Mouse (Mus musculus): ENCODE results near the gene Acly. TPM values are rescaled to one million over a fixed set of nuclear protein-coding genes. Genes with fewer than 3 reads are reported as not detected.

Acly gene
- 159 and 194 TPM in 2 replicates for polyA plus RNA-seq (2014; fragmentation: Nextera tagmentation; extraction: Ambion mirVana)

DNA sequence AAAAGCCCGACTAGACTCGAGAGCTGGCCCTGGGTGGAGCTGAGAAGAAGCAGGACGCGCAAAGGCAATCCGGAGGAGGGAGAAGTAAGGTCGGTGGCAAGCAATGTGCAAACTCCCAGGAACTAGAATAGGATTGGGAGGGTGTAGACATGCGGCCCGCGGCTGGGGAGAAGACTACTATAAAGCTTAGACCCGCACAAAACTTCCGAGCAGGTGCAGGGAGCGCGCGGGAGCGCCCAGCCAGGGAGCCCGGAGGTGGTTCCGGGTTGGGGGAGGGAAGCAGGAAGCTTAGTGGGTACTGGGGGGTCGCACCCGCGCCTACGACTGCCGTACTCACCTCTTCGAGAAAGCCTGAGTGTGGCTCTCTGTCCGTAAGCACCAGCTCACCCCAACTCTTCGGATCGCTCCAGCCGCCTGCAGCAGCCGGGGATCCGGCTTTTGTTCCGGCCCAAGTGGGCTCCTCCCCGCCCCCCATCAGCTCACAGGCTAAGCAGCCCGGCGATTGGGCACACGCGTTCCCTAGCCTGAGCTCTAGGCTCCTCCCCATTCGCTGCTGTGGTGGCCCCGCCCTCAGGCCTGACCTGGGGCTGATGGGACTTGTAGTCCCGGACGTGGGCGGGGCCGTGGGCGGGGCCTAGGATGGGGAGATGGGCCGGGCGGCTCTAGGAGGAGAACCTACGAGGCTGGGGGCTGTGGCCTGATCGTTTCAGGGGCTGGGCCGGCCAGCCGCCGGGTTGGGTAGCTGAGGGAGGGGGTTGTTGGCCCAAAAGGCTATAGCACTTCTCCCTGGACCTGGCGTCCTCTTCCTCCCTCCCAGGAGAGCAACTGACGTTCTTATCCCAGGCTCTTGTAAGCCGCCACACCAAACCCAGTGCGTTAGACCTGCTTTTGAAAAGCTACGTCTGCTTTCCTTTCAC, at the start of gene Acly:
TSS of gene Acly (minus strand) at position 543 of the 917 bp plus-strand sequence.
- Histone ChIP-seq H3K36me3 (ENCODE audit: control insufficient read depth, insufficient read depth, low read length) (peaks cover 9% of the 10 kb centered on the region; the same call in 1 of the 2 replicates), H3K9ac (ENCODE audit: low read depth, low read length) (peak within 1 kb of the TSS; percentile 87), H3K4me1 (replicated peaks; ENCODE audit: control insufficient read depth, insufficient read depth, low read length) (peaks cover 28% of the 10 kb centered on the region), H3K27me3 (replicated peaks; ENCODE audit: control insufficient read depth, insufficient read depth, low read length) (no peaks in the 10 kb centered on the region), H3K27ac (ENCODE audit: low read depth, low read length) (peak within 1 kb of the TSS; percentile 84), H3K4me2 (peak within 1 kb of the TSS; percentile 90), H3K9me3 (ENCODE audit: control insufficient read depth, low read length) (no peaks in the 10 kb centered on the region), H3K4me3 (ENCODE audit: low read depth, low read length) (peak within 1 kb of the TSS; percentile 78)
- DNase-seq (ENCODE audit: low spot score) (peak; percentile 99), ATAC-seq (replicated peaks; ENCODE audit: low FRiP score) (peak; percentile 99)
- under 1% methylated on average over 54 of the region's 54 CpGs for WGBS

DNA sequence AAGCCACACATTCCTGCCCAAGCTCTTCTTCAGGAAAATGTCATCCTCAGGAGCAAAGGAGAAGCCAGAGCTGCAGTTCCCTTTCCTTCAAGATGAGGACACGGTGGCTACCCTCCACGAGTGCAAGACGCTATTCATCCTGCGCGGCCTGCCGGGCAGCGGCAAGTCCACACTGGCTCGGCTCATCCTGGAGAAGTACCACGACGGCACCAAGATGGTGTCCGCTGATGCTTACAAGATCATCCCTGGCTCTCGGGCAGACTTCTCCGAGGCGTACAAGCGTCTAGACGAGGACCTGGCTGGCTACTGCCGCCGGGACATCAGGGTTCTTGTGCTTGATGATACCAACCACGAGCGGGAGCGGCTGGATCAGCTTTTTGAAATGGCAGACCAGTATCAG, 48.5 kb upstream of the Acly start:
- no peak overlapping the region; the same call in 1 of the 2 replicates for H3K4me2 ChIP-seq
- H3K4me1 ChIP-seq (replicated peaks; ENCODE audit: control insufficient read depth, insufficient read depth, low read length): peaks cover 10% of the 10 kb centered on the region
- no peaks in the 10 kb centered on the region for H3K9me3 ChIP-seq (ENCODE audit: control insufficient read depth, low read length)
- no peak overlapping the region for H3K4me3 ChIP-seq (ENCODE audit: low read depth, low read length)
- H3K9ac ChIP-seq (ENCODE audit: low read depth, low read length): no peak overlapping the region
- ATAC-seq (replicated peaks; ENCODE audit: low FRiP score) (no peak), DNase-seq (ENCODE audit: low spot score) (no peak)
- H3K27me3 ChIP-seq (replicated peaks; ENCODE audit: control insufficient read depth, insufficient read depth, low read length): 0 out of 2 replicates have a peak, but pooled peaks cover 2% of the 10 kb centered on the region
- peaks cover 12% of the 10 kb centered on the region for H3K36me3 ChIP-seq (ENCODE audit: control insufficient read depth, insufficient read depth, low read length)
- 62% methylated on average over 21 of the region's 21 CpGs for WGBS
- no peak overlapping the region for H3K27ac ChIP-seq (ENCODE audit: low read depth, low read length)

DNA sequence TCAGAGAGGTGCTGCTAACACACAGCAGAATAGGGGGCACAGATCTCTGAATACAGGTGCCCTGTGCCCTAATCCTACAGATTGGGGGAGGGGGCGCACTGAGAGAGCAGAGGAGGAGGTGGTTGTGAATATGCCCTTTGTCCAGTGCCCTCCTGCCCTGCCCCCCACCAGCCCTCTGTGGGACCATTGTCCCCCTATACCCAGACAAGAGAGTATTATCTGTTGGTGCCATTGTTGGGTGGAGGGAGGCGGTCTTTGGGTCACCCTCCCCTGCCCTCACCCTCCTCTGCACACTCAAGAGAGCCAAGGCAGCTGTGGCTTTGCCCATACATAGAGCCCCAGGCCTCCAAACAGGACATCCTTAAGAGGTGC, 47.7 kb upstream of the Acly start:
- WGBS: 42% methylated on average over 2 of the region's 2 CpGs
- 0 out of 2 replicates have a peak, but pooled peaks cover 2% of the 10 kb centered on the region for H3K27me3 ChIP-seq (replicated peaks; ENCODE audit: control insufficient read depth, insufficient read depth, low read length)
- H3K36me3 ChIP-seq (ENCODE audit: control insufficient read depth, insufficient read depth, low read length): peaks cover 10% of the 10 kb centered on the region; the same call in 1 of the 2 replicates
- H3K9ac ChIP-seq (ENCODE audit: low read depth, low read length): peak overlapping the region; percentile 79
- H3K4me2 ChIP-seq: peak overlapping the region; percentile 92
- peaks cover 18% of the 10 kb centered on the region for H3K4me1 ChIP-seq (replicated peaks; ENCODE audit: control insufficient read depth, insufficient read depth, low read length)
- peak overlapping the region; percentile 84 for H3K4me3 ChIP-seq (ENCODE audit: low read depth, low read length)
- ATAC-seq (replicated peaks; ENCODE audit: low FRiP score) (no peak; the same call in 1 of the 2 replicates), DNase-seq (ENCODE audit: low spot score) (no peak)
- H3K9me3 ChIP-seq (ENCODE audit: control insufficient read depth, low read length): no peaks in the 10 kb centered on the region
- H3K27ac ChIP-seq (ENCODE audit: low read depth, low read length): peak overlapping the region; percentile 43; the same call in 1 of the 2 replicates

- DNase-seq (ENCODE audit: low spot score) (peak; percentile 73), ATAC-seq (replicated peaks; ENCODE audit: low FRiP score) (peak; percentile 71)
- H3K4me3 ChIP-seq (ENCODE audit: low read depth, low read length): peak within 1 kb of the TSS; percentile 84
- 2% methylated on average over 47 of the region's 47 CpGs for WGBS
- H3K27ac ChIP-seq (ENCODE audit: low read depth, low read length): peak within 1 kb of the TSS; percentile 43; the same call in 1 of the 2 replicates
- peaks cover 9% of the 10 kb centered on the region; the same call in 1 of the 2 replicates for H3K36me3 ChIP-seq (ENCODE audit: control insufficient read depth, insufficient read depth, low read length)
- H3K4me2 ChIP-seq: peak within 1 kb of the TSS; percentile 92
- H3K27me3 ChIP-seq (replicated peaks; ENCODE audit: control insufficient read depth, insufficient read depth, low read length): 0 out of 2 replicates have a peak, but pooled peaks cover 2% of the 10 kb centered on the region
- H3K9ac ChIP-seq (ENCODE audit: low read depth, low read length): peak within 1 kb of the TSS; percentile 79
- no peaks in the 10 kb centered on the region for H3K9me3 ChIP-seq (ENCODE audit: control insufficient read depth, low read length)
- peaks cover 18% of the 10 kb centered on the region for H3K4me1 ChIP-seq (replicated peaks; ENCODE audit: control insufficient read depth, insufficient read depth, low read length)
Measured at GRCm38 (mm10) chr11:100574708-100575483, 47.1 kb upstream of the Acly start, which contains the start of gene Cnp. Gene Cnp (plus strand): TSS chr11:100574904.

- no peaks in the 10 kb centered on the region for H3K9me3 ChIP-seq (ENCODE audit: control insufficient read depth, low read length)
- 0 out of 2 replicates have a peak, but pooled peaks cover 2% of the 10 kb centered on the region for H3K27me3 ChIP-seq (replicated peaks; ENCODE audit: control insufficient read depth, insufficient read depth, low read length)
- 0 out of 2 replicates have a peak, but pooled peaks cover 3% of the 10 kb centered on the region for H3K36me3 ChIP-seq (ENCODE audit: control insufficient read depth, insufficient read depth, low read length)
- peak overlapping the region; percentile 84 for H3K4me3 ChIP-seq (ENCODE audit: low read depth, low read length)
- no peak for ATAC-seq (replicated peaks; ENCODE audit: low FRiP score)
- 60% methylated on average over 3 of the region's 3 CpGs for WGBS
- no peak overlapping the region for H3K27ac ChIP-seq (ENCODE audit: low read depth, low read length)
- peak overlapping the region; percentile 92 for H3K4me2 ChIP-seq
- H3K9ac ChIP-seq (ENCODE audit: low read depth, low read length): peak overlapping the region; percentile 79; the same call in 1 of the 2 replicates
- H3K4me1 ChIP-seq (replicated peaks; ENCODE audit: control insufficient read depth, insufficient read depth, low read length): peaks cover 18% of the 10 kb centered on the region
- DNase-seq (ENCODE audit: low spot score): no peak
Measured at GRCm38 (mm10) chr11:100574188-100574587, 46.4 kb upstream of the Acly start.

GRCm38 (mm10) chr11:100571202-100571567, 43.4 kb upstream of the Acly start:
- H3K4me1 ChIP-seq (replicated peaks; ENCODE audit: control insufficient read depth, insufficient read depth, low read length): peaks cover 21% of the 10 kb centered on the region
- H3K4me3 ChIP-seq (ENCODE audit: low read depth, low read length): peak overlapping the region; percentile 21
- ATAC-seq (replicated peaks; ENCODE audit: low FRiP score) (no peak), DNase-seq (ENCODE audit: low spot score) (no peak)
- H3K27ac ChIP-seq (ENCODE audit: low read depth, low read length): no peak overlapping the region
- H3K27me3 ChIP-seq (replicated peaks; ENCODE audit: control insufficient read depth, insufficient read depth, low read length): 0 out of 2 replicates have a peak, but pooled peaks cover 2% of the 10 kb centered on the region
- no peak overlapping the region for H3K9ac ChIP-seq (ENCODE audit: low read depth, low read length)
- WGBS: 15% methylated on average over 16 of the region's 16 CpGs
- H3K4me2 ChIP-seq: peak overlapping the region; percentile 56
- H3K9me3 ChIP-seq (ENCODE audit: control insufficient read depth, low read length): no peaks in the 10 kb centered on the region
- H3K36me3 ChIP-seq (ENCODE audit: control insufficient read depth, insufficient read depth, low read length): no peaks in the 10 kb centered on the region

GRCm38 (mm10) chr11:100570430-100571201, 42.8 kb upstream of the Acly start:
- Histone ChIP-seq H3K4me3 (ENCODE audit: low read depth, low read length) (peak overlapping the region; percentile 21; the same call in 1 of the 2 replicates), H3K9me3 (ENCODE audit: control insufficient read depth, low read length) (no peaks in the 10 kb centered on the region), H3K27me3 (replicated peaks; ENCODE audit: control insufficient read depth, insufficient read depth, low read length) (0 out of 2 replicates have a peak, but pooled peaks cover 2% of the 10 kb centered on the region), H3K36me3 (ENCODE audit: control insufficient read depth, insufficient read depth, low read length) (no peaks in the 10 kb centered on the region), H3K9ac (ENCODE audit: low read depth, low read length) (no peak overlapping the region), H3K4me1 (replicated peaks; ENCODE audit: control insufficient read depth, insufficient read depth, low read length) (peaks cover 20% of the 10 kb centered on the region), H3K27ac (ENCODE audit: low read depth, low read length) (no peak overlapping the region), H3K4me2 (peak overlapping the region; percentile 56)
- ATAC-seq (replicated peaks; ENCODE audit: low FRiP score): peak; percentile 37; the same call in 1 of the 2 replicates
- DNase-seq (ENCODE audit: low spot score): peak; percentile 65
- 11% methylated on average over 8 of the region's 8 CpGs for WGBS
